Mouse (Mus musculus) spleen, postnatal 14 days (tissue): ENCODE results near the gene Setd5.

Source experiments
- DNase-seq, 2 experiments: peaks; one replicate each; pipeline ENCODE4 v3.0.0; 2021 to 2022; ENCODE audit warnings: low spot score in 2 of 2

Setd5 gene

DNA sequence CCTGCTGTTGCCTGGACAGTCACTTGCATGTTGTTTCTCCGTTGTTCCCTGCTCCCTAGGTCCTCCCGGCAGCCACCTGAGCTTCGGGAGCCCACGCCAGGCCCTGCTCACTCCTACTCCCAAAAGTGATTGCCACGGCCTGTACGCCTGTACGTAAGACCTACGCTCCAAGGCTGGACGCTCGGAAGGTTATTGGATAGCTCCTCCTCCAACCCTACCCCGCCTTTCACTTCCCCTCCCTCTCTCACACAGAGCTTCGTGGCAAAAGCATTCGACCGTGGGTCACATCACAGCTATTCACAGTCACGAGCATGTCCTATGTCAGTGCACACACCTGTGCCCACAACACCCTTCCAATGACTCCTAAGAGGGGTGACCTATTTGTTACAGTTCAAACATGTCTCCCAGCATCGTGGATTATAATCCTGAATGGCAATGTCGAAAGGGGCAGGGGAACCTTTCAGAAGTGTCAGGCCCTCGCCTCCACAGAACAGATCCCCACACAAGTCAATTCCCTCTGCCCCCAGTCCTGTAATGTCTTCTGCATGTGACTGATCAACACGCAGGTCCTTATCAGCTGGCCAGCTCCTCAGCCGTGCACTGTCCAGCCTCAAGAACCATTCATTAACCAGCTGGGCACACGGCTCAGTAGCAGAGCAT is 107.8 kb downstream of the Setd5 start:
- no peak for DNase-seq

GRCm38 (mm10) chr6:113193765-113194460 is 116.7 kb downstream of the Setd5 start:
- peak in 1 of 2 experiments; percentile 7 for DNase-seq

DNA sequence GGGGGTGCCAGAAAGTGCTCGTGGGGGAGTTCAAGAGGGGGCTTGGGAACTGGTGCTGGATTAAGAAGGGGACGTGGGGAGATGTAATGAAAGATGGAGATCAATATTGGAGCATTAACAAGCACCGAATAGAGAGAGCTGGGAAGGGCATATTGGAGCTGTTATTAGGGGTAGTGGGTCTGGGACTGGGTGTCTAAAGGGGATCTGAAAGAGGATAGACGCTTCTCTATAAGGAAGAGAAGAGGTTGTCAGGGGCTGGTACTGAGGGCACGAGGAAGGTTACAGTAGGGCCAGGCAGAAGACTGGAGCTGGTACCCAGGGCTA is 117.3 kb downstream of the Setd5 start:
- DNase-seq = no peak

- no peak for DNase-seq
Observed at GRCm38 (mm10) chr6:113194841-113195595, 117.9 kb downstream of the Setd5 start, which contains the start of gene Lhfpl4. Lhfpl4 (minus strand) TSS chr6:113195384.

DNA sequence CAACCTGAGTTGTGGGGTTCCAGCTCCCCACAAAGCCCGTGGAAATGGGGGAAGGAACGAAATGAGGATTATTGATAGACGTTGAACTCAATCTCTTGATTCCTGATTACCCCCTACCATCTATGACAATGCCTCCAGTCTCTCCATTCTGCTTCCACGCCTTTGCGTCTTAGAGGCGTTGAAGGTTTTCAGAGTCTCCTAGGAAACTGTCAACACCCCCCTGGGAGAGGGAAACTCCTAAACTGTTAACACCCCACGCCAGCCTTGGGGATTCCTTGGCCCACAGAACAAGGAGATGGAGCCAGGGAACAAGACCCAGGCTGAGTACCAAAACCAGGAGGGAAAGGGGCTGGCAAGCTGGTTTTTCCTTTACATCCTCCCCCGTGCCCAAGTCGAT is 118.4 kb downstream of the Setd5 start:
- DNase-seq = no peak
